Mouse (Mus musculus) cerebellum, adult 2 months (tissue): ENCODE results near the gene Ntm.

ENCODE experiments used
- CTCF ChIP-seq: fragments of 200-500 bp; IDR thresholded peaks from 2 replicates; pipeline ENCODE4 v1.5.1; 2011; ENCODE audit warnings: low read depth, mild to moderate bottlenecking, control low read depth, low read length, moderate library complexity, borderline replicate concordance; ENCODE audit not compliant: insufficient read depth
- POLR2A ChIP-seq: fragments of 200-500 bp; IDR thresholded peaks from 2 replicates; pipeline ENCODE4 v1.6.1; 2011; ENCODE audit warnings: low read length, control low read depth, borderline replicate concordance; ENCODE audit not compliant: insufficient read depth

GRCm38 (mm10) chr9:29942183-29942952 is 20.6 kb downstream of the Ntm start:
- TF ChIP-seq CTCF (no peak), POLR2A (no peak)
